Mouse (Mus musculus) cortical plate, adult 2 months (tissue): ENCODE results near the gene Dner.

Experiments used
- CTCF ChIP-seq: fragments of 200-500 bp; IDR thresholded peaks from 2 replicates; pipeline ENCODE4 v1.5.1; 2011; ENCODE audit warnings: mild to moderate bottlenecking, control low read depth, low read length; ENCODE audit not compliant: insufficient read depth; ENCODE audit errors: extremely low read depth
- POLR2A ChIP-seq: fragments of 200-500 bp; IDR thresholded peaks from 2 replicates; pipeline ENCODE4 v1.6.1; 2011; ENCODE audit warnings: mild to moderate bottlenecking, low read length, control low read depth; ENCODE audit not compliant: insufficient read depth; ENCODE audit errors: extremely low read depth

- TF ChIP-seq CTCF (no peak), POLR2A (no peak)
Observed at GRCm38 (mm10) chr1:84399671-84400070, 296.4 kb downstream of the Dner start.
